Mouse (Mus musculus) kidney, embryonic 14.5 days (tissue): ENCODE measurements around the gene Mef2b. TPM values are rescaled to one million over a fixed set of nuclear protein-coding genes. Genes with fewer than 3 reads are reported as not detected.
A peak's percentile ranks its signal among the peaks of the same experiment; 100 is the strongest.

Experiments
- ATAC-seq: fragments of 200-750 bp; cut with Nextera tagmentation; 2 replicates; pipeline ENCODE4 v1.8.0; 2017; ENCODE audit warnings: moderate number of reproducible peaks, mild to moderate bottlenecking, moderate TSS enrichment, moderate library complexity; ENCODE audit not compliant: low FRiP score, low TSS enrichment
- H3K27ac ChIP-seq: fragments of 300-500 bp; sonication (generic); 2 replicates; pipeline ENCODE4 v1.5.1; 2014; ENCODE audit warnings: low read depth, mild to moderate bottlenecking, low read length, moderate library complexity, mixed read lengths
- H3K27me3 ChIP-seq: fragments of 300-500 bp; sonication (generic); 2 replicates; pipeline ENCODE4 v1.6.1; 2014; ENCODE audit warnings: mild to moderate bottlenecking, low read length; ENCODE audit not compliant: control insufficient read depth, insufficient read depth
- H3K36me3 ChIP-seq: fragments of 300-500 bp; sonication (generic); 2 replicates; pipeline ENCODE4 v1.6.1; 2014; ENCODE audit warnings: low read length, mixed read lengths; ENCODE audit not compliant: control insufficient read depth, insufficient read depth
- H3K4me1 ChIP-seq: fragments of 300-500 bp; sonication (generic); 2 replicates; pipeline ENCODE4 v1.6.1; 2014; ENCODE audit warnings: low read length, mixed read lengths; ENCODE audit not compliant: control insufficient read depth, insufficient read depth
- H3K4me2 ChIP-seq: fragments of 300-500 bp; sonication (generic); replicated peaks from 2 replicates; pipeline ENCODE4 v1.6.1; 2014; ENCODE audit warnings: low read depth, mild to moderate bottlenecking, low read length
- H3K4me3 ChIP-seq: fragments of 300-500 bp; sonication (generic); 2 replicates; pipeline ENCODE4 v1.5.1; 2014; ENCODE audit warnings: mild to moderate bottlenecking, low read length
- H3K9ac ChIP-seq: fragments of 300-500 bp; sonication (generic); 2 replicates; pipeline ENCODE4 v1.6.1; 2014; ENCODE audit warnings: low read depth, mild to moderate bottlenecking, low read length, moderate library complexity
- H3K9me3 ChIP-seq: fragments of 300-500 bp; sonication (generic); 2 replicates; pipeline ENCODE4 v1.6.1; 2016; ENCODE audit warnings: low read length; ENCODE audit not compliant: control insufficient read depth
- WGBS: fragments of 180-500 bp; shearing (Covaris S2); extraction: QIAGEN DNeasy Blood & Tissue Kit; methylation state at CpG from one replicate; pipeline ENCODE4 v1.1.7; 2014; 5-methylcytosine and 5-hydroxymethylcytosine counted together
- polyA plus RNA-seq: library from polyadenylated mRNA; unstranded; fragments of >200 nt; fragmentation: Nextera tagmentation; extraction: Ambion mirVana; gene quantifications from 2 replicates; pipeline ENCODE4 v1.2.1, GENCODE M21; 2014

Mef2b gene
- polyA plus RNA-seq, 1 experiment from 2014 or later = 0.97 TPM

GRCm38 (mm10) chr8:70129309-70129952 is 10.1 kb upstream of the Mef2b start:
- no peak overlapping the region for H3K9ac ChIP-seq
- no peak for ATAC-seq
- no peak overlapping the region for H3K27ac ChIP-seq
- peaks cover 15% of the 10 kb centered on the region for H3K36me3 ChIP-seq
- 0 out of 2 replicates have a peak, but pooled peaks cover 5% of the 10 kb centered on the region for H3K4me1 ChIP-seq
- peaks cover 4% of the 10 kb centered on the region; the same call in 1 of the 2 replicates for H3K27me3 ChIP-seq
- WGBS = 52% methylated on average over 9 of the region's 9 CpGs
- no peaks in the 10 kb centered on the region for H3K9me3 ChIP-seq
- no peak overlapping the region for H3K4me2 ChIP-seq
- H3K4me3 ChIP-seq = no peak overlapping the region

- Histone ChIP-seq H3K4me2 (no peak overlapping the region), H3K27me3 (peaks cover under 1% of the 10 kb centered on the region; the same call in 1 of the 2 replicates), H3K9me3 (no peaks in the 10 kb centered on the region), H3K27ac (no peak overlapping the region), H3K4me3 (no peak overlapping the region), H3K9ac (no peak overlapping the region), H3K4me1 (0 out of 2 replicates have a peak, but pooled peaks cover 5% of the 10 kb centered on the region), H3K36me3 (peaks cover 21% of the 10 kb centered on the region)
- no peak for ATAC-seq
- 90% methylated on average over 3 of the region's 3 CpGs for WGBS
These were observed 9.4 kb upstream of the Mef2b start for GRCm38 (mm10) chr8:70130066-70130465.

GRCm38 (mm10) chr8:70131166-70131883 is 8.2 kb upstream of the Mef2b start, which contains the start of gene Nr2c2ap:
Gene Nr2c2ap (plus strand): TSS chr8:70131333.
- Histone ChIP-seq H3K4me1 (0 out of 2 replicates have a peak, but pooled peaks cover 5% of the 10 kb centered on the region), H3K4me3 (peak within 1 kb of the TSS; percentile 77), H3K4me2 (peak within 1 kb of the TSS; percentile 71), H3K9me3 (no peaks in the 10 kb centered on the region), H3K27ac (no peak within 1 kb of the TSS), H3K27me3 (no peaks in the 10 kb centered on the region), H3K9ac (peak within 1 kb of the TSS; percentile 74), H3K36me3 (peaks cover 33% of the 10 kb centered on the region)
- WGBS = 1% methylated on average over 37 of the region's 37 CpGs
- ATAC-seq = peak; percentile 90

- Histone ChIP-seq H3K27me3 (no peaks in the 10 kb centered on the region), H3K4me1 (peaks cover 13% of the 10 kb centered on the region)
- 89% methylated on average over 5 of the region's 5 CpGs for WGBS
These were observed 5.4 kb upstream of the Mef2b start for GRCm38 (mm10) chr8:70134086-70134485.

GRCm38 (mm10) chr8:70134931-70135330 is 4.6 kb upstream of the Mef2b start:
- WGBS = 91% methylated on average over 9 of the region's 9 CpGs
- H3K27ac ChIP-seq = no peak overlapping the region
- H3K9ac ChIP-seq = no peak overlapping the region
- no peaks in the 10 kb centered on the region for H3K9me3 ChIP-seq
- no peaks in the 10 kb centered on the region for H3K27me3 ChIP-seq
- no peak for ATAC-seq
- H3K4me2 ChIP-seq = no peak overlapping the region
- H3K4me1 ChIP-seq = peaks cover 13% of the 10 kb centered on the region
- H3K36me3 ChIP-seq = peaks cover 37% of the 10 kb centered on the region
- no peak overlapping the region for H3K4me3 ChIP-seq

More at GRCm38 (mm10) chr8:70134086-70134485, 5.4 kb upstream of the Mef2b start:
- H3K9me3 ChIP-seq = no peaks in the 10 kb centered on the region
- no peak overlapping the region for H3K27ac ChIP-seq
- no peak overlapping the region for H3K4me2 ChIP-seq
- no peak overlapping the region for H3K4me3 ChIP-seq
- ATAC-seq = no peak
- no peak overlapping the region for H3K9ac ChIP-seq
- H3K36me3 ChIP-seq = peaks cover 37% of the 10 kb centered on the region

- H3K4me1 ChIP-seq = peaks cover 23% of the 10 kb centered on the region
- no peak for ATAC-seq
- WGBS = 83% methylated on average over 4 of the region's 4 CpGs
These were observed 2.9 kb upstream of the Mef2b start for GRCm38 (mm10) chr8:70136591-70136990.

GRCm38 (mm10) chr8:70137890-70138289 is 1.6 kb upstream of the Mef2b start:
- WGBS = 86% methylated on average over 4 of the region's 4 CpGs
- Histone ChIP-seq H3K27me3 (no peaks in the 10 kb centered on the region), H3K4me1 (peaks cover 18% of the 10 kb centered on the region), H3K36me3 (peaks cover 37% of the 10 kb centered on the region), H3K4me2 (peak overlapping the region; percentile 66), H3K9ac (0 out of 2 replicates have a peak overlapping the region, but pooled peaks have one; percentile 71), H3K9me3 (no peaks in the 10 kb centered on the region), H3K27ac (no peak overlapping the region), H3K4me3 (peak overlapping the region; percentile 87)
- ATAC-seq = no peak

More at GRCm38 (mm10) chr8:70136591-70136990, 2.9 kb upstream of the Mef2b start:
- Histone ChIP-seq H3K9ac (no peak overlapping the region), H3K4me2 (no peak overlapping the region), H3K27me3 (no peaks in the 10 kb centered on the region), H3K9me3 (no peaks in the 10 kb centered on the region), H3K27ac (no peak overlapping the region), H3K36me3 (peaks cover 37% of the 10 kb centered on the region), H3K4me3 (no peak overlapping the region)

GRCm38 (mm10) chr8:70139981-70140380 is 470 bp downstream of the Mef2b start:
- H3K4me2 ChIP-seq = peak overlapping the region; percentile 71
- ATAC-seq = no peak
- H3K4me1 ChIP-seq = peaks cover 18% of the 10 kb centered on the region
- WGBS = 5% methylated on average over 9 of the region's 9 CpGs
- peak overlapping the region; percentile 70 for H3K9ac ChIP-seq
- peak overlapping the region; percentile 87 for H3K4me3 ChIP-seq
- peak overlapping the region; percentile 62; the same call in 1 of the 2 replicates for H3K27ac ChIP-seq
- no peaks in the 10 kb centered on the region for H3K9me3 ChIP-seq
- H3K36me3 ChIP-seq = peaks cover 32% of the 10 kb centered on the region
- no peaks in the 10 kb centered on the region for H3K27me3 ChIP-seq
